Mouse (Mus musculus) frontal cortex, adult (tissue): ENCODE measurements at regions not wholly inside any gene's neighbourhood (a gene's known extent, or its start where the extent isn't known, plus 50 kb on each side); places are given as distances from the start of the nearest gene placed in this dataset.

Experiments
- ATAC-seq: cut with Nextera tagmentation; 2 replicates; pipeline ENCODE4 v1.9.2; 2017; ENCODE audit warnings: mild to moderate bottlenecking, moderate library complexity, mixed read lengths; ENCODE audit not compliant: low TSS enrichment

GRCm38 (mm10) chr9:118323796-118324195 lies 154.2 kb upstream of the Eomes start:
- no peak for ATAC-seq

GRCm38 (mm10) chr9:118326656-118327055 lies 151.4 kb upstream of the Eomes start:
- no peak for ATAC-seq

DNA sequence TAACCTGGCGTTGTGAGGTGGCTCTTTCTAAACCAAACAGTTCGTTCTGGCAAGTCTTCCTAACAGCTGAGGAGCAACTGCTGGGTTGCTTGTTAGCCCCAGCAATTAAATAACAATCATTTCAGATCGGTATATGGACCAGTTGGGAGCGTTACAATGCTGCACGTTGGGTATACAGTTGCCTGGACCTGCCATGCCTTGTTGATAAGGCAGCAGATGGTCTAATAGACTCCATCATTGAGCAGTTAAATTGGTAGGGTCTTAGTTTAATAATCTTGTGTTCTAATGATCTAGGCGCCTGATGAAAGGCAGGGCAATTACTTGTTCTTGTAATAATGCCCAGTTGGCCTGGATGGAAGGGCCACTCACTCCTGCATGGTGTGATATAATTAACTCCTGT lies 150.1 kb upstream of the Eomes start:
- ATAC-seq = no peak

DNA sequence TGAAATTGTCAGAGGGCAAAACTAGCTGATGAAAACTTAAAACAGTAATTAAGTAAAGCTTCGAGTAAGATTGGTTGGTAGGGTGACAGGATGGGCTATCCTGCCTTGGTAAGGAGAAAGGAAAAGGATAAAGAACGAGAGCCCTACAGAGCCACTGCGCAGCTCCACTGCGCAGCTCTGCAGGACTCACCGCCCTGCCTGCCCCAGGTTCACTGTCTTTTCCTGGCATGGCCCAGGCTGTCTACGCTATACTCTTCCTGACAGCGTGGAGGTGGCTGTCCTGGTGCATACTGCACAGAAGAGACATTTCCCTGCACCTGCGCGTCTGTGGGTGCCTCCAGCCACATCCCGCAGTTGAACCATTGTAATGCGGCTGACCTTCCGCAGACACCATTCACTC lies 136.6 kb upstream of the Eomes start:
- peak; percentile 23; the same call in 1 of the 2 replicates for ATAC-seq

DNA sequence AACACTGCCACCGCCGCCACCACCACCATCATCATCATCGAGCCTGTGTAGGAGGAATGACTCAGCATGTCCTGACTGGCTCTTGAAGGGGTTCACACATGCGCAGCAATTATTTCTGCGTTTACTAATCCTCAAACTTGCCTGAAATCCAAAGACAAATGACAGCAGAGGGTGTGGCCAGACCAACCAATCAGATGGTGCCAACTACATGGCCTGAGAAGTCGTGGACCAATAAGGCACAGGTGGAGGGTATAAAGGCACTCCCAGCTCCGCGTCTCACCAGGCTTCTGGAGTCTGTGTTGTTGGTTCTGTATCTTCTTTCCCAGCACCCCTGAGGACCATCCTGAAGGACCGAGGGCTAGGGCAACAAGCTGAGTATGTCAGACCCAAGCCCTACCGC lies 123.1 kb upstream of the Eomes start:
- ATAC-seq = no peak

DNA sequence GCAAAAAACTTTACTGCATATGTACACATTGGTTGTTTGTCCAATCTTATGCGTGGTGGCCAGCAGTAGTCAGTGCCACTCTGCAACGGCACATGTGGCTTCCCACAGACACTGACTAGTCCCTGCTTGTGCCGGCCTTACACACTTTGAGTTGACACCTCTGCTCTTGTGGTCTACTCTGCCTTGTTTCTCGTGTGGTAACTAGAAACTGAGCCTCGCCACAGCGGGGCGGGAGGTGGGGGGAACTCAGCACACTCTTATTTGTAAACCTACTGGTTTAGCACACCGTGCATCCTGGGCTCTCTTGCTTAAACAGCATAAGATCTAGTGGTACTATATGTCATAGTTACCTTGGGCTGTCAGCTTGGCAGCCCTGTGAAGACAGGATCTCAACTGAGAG lies 120.6 kb upstream of the Eomes start:
- ATAC-seq = no peak

- no peak for ATAC-seq
Observed at GRCm38 (mm10) chr9:118363929-118364328, 114.1 kb upstream of the Eomes start.

DNA sequence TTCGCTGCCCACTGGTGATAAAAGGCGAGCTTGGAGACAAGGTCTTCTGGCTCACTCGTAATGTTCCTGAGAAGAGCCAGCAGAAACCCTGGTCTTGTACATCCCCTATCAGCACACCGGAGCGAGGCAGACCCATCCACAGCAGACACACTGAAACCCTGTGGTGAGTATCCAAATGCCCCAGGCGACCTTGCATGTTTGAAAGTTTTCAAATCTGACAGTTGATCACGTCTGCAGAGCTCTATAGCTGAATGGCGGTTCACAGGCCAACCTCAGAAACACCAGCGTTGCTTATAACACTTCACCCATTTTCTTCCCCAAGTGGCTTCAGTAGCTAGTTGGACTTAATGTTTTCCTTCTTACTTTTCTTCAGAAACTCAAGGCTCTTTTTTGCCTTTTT lies 112.6 kb upstream of the Eomes start:
- no peak for ATAC-seq

GRCm38 (mm10) chr9:118367314-118367713 lies 110.7 kb upstream of the Eomes start:
- ATAC-seq = no peak

DNA sequence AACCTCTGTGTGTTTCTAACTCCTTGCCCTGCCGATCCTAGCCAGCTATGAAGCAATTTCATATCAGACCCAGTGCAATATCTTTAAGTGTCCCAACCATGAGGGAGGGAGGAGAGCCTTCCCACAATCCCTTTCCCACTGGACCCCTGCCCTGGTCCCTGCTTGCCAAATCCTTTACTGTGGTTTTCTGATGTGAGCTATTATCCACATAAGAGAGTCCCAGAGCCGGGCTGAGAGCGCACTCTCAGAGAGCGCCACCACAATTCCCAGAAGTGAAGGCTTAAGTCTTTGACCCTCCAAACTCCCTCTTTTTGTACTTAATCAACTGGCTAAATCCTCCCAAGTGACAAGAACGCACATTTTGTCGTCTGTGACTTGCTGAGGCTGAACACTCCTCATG lies 107.4 kb upstream of the Eomes start:
- ATAC-seq = no peak

DNA sequence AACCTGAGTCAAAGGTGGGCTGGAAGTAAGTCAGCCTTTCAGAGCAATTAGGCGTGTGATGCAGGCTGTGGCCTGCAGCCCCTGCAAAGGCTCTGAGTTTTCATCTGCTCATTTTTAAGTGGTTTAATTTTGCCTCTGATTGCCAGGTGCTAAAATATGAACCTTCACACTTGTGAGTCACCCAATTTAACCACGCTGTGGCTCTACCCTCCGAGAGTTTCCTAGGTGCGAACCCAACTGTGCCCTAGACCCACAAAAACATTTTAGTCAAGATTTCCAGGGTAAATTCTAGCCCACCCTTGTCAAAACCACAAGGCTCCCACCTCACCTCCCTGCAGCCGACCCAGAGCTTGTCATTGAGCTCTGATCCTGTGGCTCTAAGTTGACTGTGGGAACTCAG lies 103.3 kb upstream of the Eomes start:
- ATAC-seq = no peak

GRCm38 (mm10) chr9:118379055-118379454 lies 99.0 kb upstream of the Eomes start:
- peak; percentile 83 for ATAC-seq

GRCm38 (mm10) chr9:118382532-118382931 lies 95.5 kb upstream of the Eomes start:
- ATAC-seq = no peak

DNA sequence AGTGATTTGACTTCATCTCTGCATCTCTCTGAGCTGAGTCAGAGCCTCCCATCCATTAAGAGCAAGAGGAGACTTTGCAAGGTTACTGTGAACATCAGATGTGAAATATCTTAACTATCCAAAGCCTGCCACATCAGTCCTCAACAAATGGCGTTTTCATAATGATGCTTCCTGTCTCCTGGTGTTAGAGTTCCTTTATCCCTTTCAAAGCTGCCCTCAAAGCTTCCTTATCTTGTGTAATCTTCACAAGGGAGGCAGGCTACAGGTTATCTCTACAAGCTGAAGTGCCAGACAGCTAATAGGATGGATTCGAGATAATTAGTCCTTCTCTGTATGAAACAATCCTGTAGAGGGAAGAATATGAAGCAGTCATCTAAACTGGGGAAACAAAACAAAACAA lies 93.4 kb upstream of the Eomes start:
- no peak for ATAC-seq

GRCm38 (mm10) chr9:118387631-118388030 lies 90.4 kb upstream of the Eomes start:
- ATAC-seq = no peak

- ATAC-seq = no peak
Observed at GRCm38 (mm10) chr9:118389481-118390334, 88.3 kb upstream of the Eomes start.

- ATAC-seq = no peak
Observed at GRCm38 (mm10) chr9:118390679-118391078, 87.3 kb upstream of the Eomes start.

GRCm38 (mm10) chr9:118391715-118392114 lies 86.3 kb upstream of the Eomes start:
- no peak for ATAC-seq

DNA sequence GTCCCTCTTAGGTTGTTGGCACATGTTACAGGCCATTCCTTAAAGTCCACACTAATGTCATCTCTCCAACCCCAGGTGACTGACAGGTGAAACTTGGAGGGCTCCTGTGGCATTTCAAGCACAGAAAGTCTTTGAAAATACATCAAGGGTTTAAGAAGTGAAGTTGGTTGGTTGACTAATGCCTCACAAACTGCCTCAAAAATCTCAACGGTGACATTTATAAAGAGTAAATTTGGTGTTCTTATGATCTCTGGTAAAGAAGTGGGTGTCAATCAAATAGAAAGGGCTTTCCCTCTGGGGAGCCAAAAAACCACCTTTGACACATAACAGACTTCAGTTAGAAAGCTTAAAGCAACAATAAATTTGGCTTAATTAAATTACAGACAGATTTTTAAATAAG lies 85.2 kb upstream of the Eomes start:
- no peak for ATAC-seq

- no peak for ATAC-seq
Observed at GRCm38 (mm10) chr9:118393567-118393966, 84.4 kb upstream of the Eomes start.

GRCm38 (mm10) chr9:118396425-118397053 lies 81.5 kb upstream of the Eomes start:
- ATAC-seq = no peak

- no peak for ATAC-seq
Observed at GRCm38 (mm10) chr9:118400520-118400919, 77.5 kb upstream of the Eomes start.

DNA sequence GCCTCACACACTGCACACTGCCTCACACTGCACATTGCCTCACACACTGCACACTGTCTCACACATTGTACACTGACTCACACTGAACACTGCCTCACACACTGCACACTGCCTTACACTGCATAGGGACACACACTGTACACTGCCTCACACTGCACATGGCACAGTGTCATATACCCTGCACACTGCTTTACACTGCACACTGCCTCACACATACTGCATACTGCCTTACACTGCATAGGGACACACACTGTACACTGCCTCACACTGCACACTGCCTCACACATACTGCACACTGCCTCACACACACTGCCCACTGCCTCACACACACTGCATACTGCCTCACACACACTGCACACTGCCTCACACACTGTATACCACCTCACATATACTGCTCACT lies 76.8 kb upstream of the Eomes start:
- no peak for ATAC-seq
